Mouse (Mus musculus): ENCODE data around the gene Slc25a13. TPM values are rescaled to one million over a fixed set of nuclear protein-coding genes. Genes with fewer than 3 reads are reported as not detected.
A peak's percentile ranks its signal among the peaks of the same experiment; 100 is the strongest.

Slc25a13 gene
- 16.6 and 17.1 TPM in 2 replicates for total RNA-seq (2015)
- 22.3 and 22.8 TPM in 2 replicates for total RNA-seq (2017)

GRCm38 (mm10) chr6:6216507-6217285, at the start of gene Slc25a13:
Gene Slc25a13, minus strand, starts transcription at chr6:6217173.
- ATAC-seq (ENCODE audit: poor library complexity, severe bottlenecking) = peak; percentile 93

- no peak for ATAC-seq (ENCODE audit: poor library complexity, severe bottlenecking)
Observed at GRCm38 (mm10) chr6:6265761-6266160, 48.8 kb upstream of the Slc25a13 start.

GRCm38 (mm10) chr6:6263293-6263911, 46.4 kb upstream of the Slc25a13 start:
- peak; percentile 75 for ATAC-seq (ENCODE audit: poor library complexity, severe bottlenecking)

GRCm38 (mm10) chr6:6260917-6261316, 43.9 kb upstream of the Slc25a13 start:
- ATAC-seq (ENCODE audit: poor library complexity, severe bottlenecking) = no peak

- no peak for ATAC-seq (ENCODE audit: poor library complexity, severe bottlenecking)
Observed at GRCm38 (mm10) chr6:6248500-6248899, 31.5 kb upstream of the Slc25a13 start.

GRCm38 (mm10) chr6:6243828-6244227, 26.9 kb upstream of the Slc25a13 start:
- ATAC-seq (ENCODE audit: poor library complexity, severe bottlenecking) = no peak

GRCm38 (mm10) chr6:6242114-6242513, 25.1 kb upstream of the Slc25a13 start:
- ATAC-seq (ENCODE audit: poor library complexity, severe bottlenecking) = no peak

GRCm38 (mm10) chr6:6236788-6237298, 19.9 kb upstream of the Slc25a13 start:
- no peak for ATAC-seq (ENCODE audit: poor library complexity, severe bottlenecking)

- peak; percentile 91 for ATAC-seq (ENCODE audit: poor library complexity, severe bottlenecking)
Observed at GRCm38 (mm10) chr6:6230262-6230661, 13.3 kb upstream of the Slc25a13 start.

GRCm38 (mm10) chr6:6222721-6223120, 5.7 kb upstream of the Slc25a13 start:
- no peak for ATAC-seq (ENCODE audit: poor library complexity, severe bottlenecking)

- no peak for ATAC-seq (ENCODE audit: poor library complexity, severe bottlenecking)
Observed at GRCm38 (mm10) chr6:6220574-6220973, 3.6 kb upstream of the Slc25a13 start.

GRCm38 (mm10) chr6:6219661-6220370, 2.8 kb upstream of the Slc25a13 start:
- ATAC-seq (ENCODE audit: poor library complexity, severe bottlenecking) = no peak

- peak; percentile 11 for ATAC-seq (ENCODE audit: poor library complexity, severe bottlenecking)
Observed at GRCm38 (mm10) chr6:6217286-6217625, 283 bp upstream of the Slc25a13 start.

- ATAC-seq (ENCODE audit: poor library complexity, severe bottlenecking) = no peak
Observed at GRCm38 (mm10) chr6:6216120-6216506, 860 bp downstream of the Slc25a13 start.

GRCm38 (mm10) chr6:6212360-6213310, 4.3 kb downstream of the Slc25a13 start:
- no peak for ATAC-seq (ENCODE audit: poor library complexity, severe bottlenecking)

GRCm38 (mm10) chr6:6211958-6212357, 5.0 kb downstream of the Slc25a13 start:
- ATAC-seq (ENCODE audit: poor library complexity, severe bottlenecking) = no peak

- ATAC-seq (ENCODE audit: poor library complexity, severe bottlenecking) = no peak
Observed at GRCm38 (mm10) chr6:6210637-6211036, 6.3 kb downstream of the Slc25a13 start.

- ATAC-seq (ENCODE audit: poor library complexity, severe bottlenecking) = no peak
Observed at GRCm38 (mm10) chr6:6208351-6209059, 8.5 kb downstream of the Slc25a13 start.

GRCm38 (mm10) chr6:6207836-6208235, 9.1 kb downstream of the Slc25a13 start:
- no peak for ATAC-seq (ENCODE audit: poor library complexity, severe bottlenecking)

- no peak for ATAC-seq (ENCODE audit: poor library complexity, severe bottlenecking)
Observed at GRCm38 (mm10) chr6:6207395-6207794, 9.6 kb downstream of the Slc25a13 start.
